ENCODE assay signal across 8 mouse cellular contexts in genomic region chr4:128811382-128812056, GRCm38 (mm10). TPM values are rescaled to one million over a fixed set of nuclear protein-coding genes. Genes with fewer than 3 reads are reported as not detected.
DNase-seq lines count a peak whose midpoint lies in the region; ATAC-seq and TF ChIP-seq lines count a peak whose summit lies in the region.

No protein-coding gene starts in this region.

- no peak overlapping the region for H3K27ac ChIP-seq in ES-E14 (ENCODE audit: insufficient read depth, low read depth, low read length, poor library complexity, severe bottlenecking)
- H3K27ac ChIP-seq in forebrain, embryonic 12.5 days: no peak overlapping the region
- peak overlapping the region; percentile 30; the same call in 1 of the 2 replicates for H3K27ac ChIP-seq in heart, postnatal 0 days (ENCODE audit: low read depth)
- peak overlapping the region; percentile 17 for H3K27ac ChIP-seq in liver, embryonic 14.5 days
- H3K27ac ChIP-seq in stomach, postnatal 0 days (replicated peaks): 0 out of 2 replicates have a peak overlapping the region, but pooled peaks have one; percentile 36

- peak overlapping the region; percentile 69 for H3K9ac ChIP-seq in ES-E14 (ENCODE audit: insufficient read depth, low read depth, low read length, poor library complexity, severe bottlenecking)
- peak overlapping the region; percentile 66 for H3K9ac ChIP-seq in forebrain, embryonic 12.5 days
- peak overlapping the region; percentile 61 for H3K9ac ChIP-seq in heart, postnatal 0 days (replicated peaks; ENCODE audit: low read depth, low read length)
- peak overlapping the region; percentile 61 for H3K9ac ChIP-seq in liver, embryonic 14.5 days (replicated peaks)
- peak overlapping the region; percentile 62 for H3K9ac ChIP-seq in stomach, postnatal 0 days (ENCODE audit: low read length)

- H3K36me3 ChIP-seq in ES-E14 (ENCODE audit: control insufficient read depth, insufficient read depth, low read length, poor library complexity, severe bottlenecking): no peaks in the 10 kb centered on the region
- no peaks in the 10 kb centered on the region for H3K36me3 ChIP-seq in forebrain, embryonic 12.5 days (replicated peaks)
- H3K36me3 ChIP-seq in heart, postnatal 0 days (replicated peaks; ENCODE audit: control insufficient read depth, insufficient read depth, low read length): no peaks in the 10 kb centered on the region
- no peaks in the 10 kb centered on the region for H3K36me3 ChIP-seq in liver, embryonic 14.5 days (replicated peaks; ENCODE audit: control insufficient read depth, insufficient read depth, low read depth)
- no peaks in the 10 kb centered on the region for H3K36me3 ChIP-seq in stomach, postnatal 0 days (ENCODE audit: control insufficient read depth, insufficient read depth, low read length)

- peak; percentile 74 for DNase-seq in ES-E14 (ENCODE audit: low read depth, low spot score)
- DNase-seq in c-Kit-positive CD71-positive TER-119-positive erythroid progenitor cells, embryonic 14.5 days (ENCODE audit: low spot score): peak; percentile 85
- peak; percentile 95 for DNase-seq in heart, postnatal 0 days (ENCODE audit: low spot score)
- peak; percentile 87 to 91 for DNase-seq in kidney, postnatal 36 days
- peak; percentile 77 to 84 (median 78) for DNase-seq in liver, embryonic 14.5 days (ENCODE audit: low read depth in 3 of 3, low spot score in 3 of 3)
- peak; percentile 70 for DNase-seq in neural tube, embryonic 10.5 days (ENCODE audit: extremely low spot score, low spot score)
- peak; percentile 84 for DNase-seq in stomach, postnatal 0 days (ENCODE audit: low spot score)

- no peaks in the 10 kb centered on the region for H3K27me3 ChIP-seq in forebrain, embryonic 12.5 days
- H3K27me3 ChIP-seq in heart, postnatal 0 days (ENCODE audit: control insufficient read depth, insufficient read depth, low read length): no peaks in the 10 kb centered on the region
- no peaks in the 10 kb centered on the region for H3K27me3 ChIP-seq in liver, embryonic 14.5 days (ENCODE audit: control insufficient read depth, insufficient read depth, low read length)
- no peaks in the 10 kb centered on the region for H3K27me3 ChIP-seq in stomach, postnatal 0 days (ENCODE audit: control insufficient read depth, insufficient read depth, low read length)

- no peak for TF ChIP-seq CTCF in heart, postnatal 0 days (IDR thresholded peaks at IDR 0.05; ENCODE audit: low read depth)
- TF ChIP-seq CTCF in liver, embryonic 14.5 days (IDR thresholded peaks at IDR 0.05; ENCODE audit: low read depth): peak; percentile 9; the same call in 1 of the 2 replicates
- TF ChIP-seq CTCF in stomach, postnatal 0 days (IDR thresholded peaks at IDR 0.05; ENCODE audit: low read depth): 0 out of 2 replicates have a peak, but pooled peaks have one; percentile 14

- 16% methylated on average over 16 of the region's 16 CpGs for WGBS in forebrain, embryonic 12.5 days
- WGBS in heart, postnatal 0 days: 14% methylated on average over 16 of the region's 16 CpGs
- WGBS in liver, embryonic 14.5 days (ENCODE audit: insufficient replicate concordance): 12% methylated on average over 16 of the region's 16 CpGs
- WGBS in stomach, postnatal 0 days: 11% methylated on average over 16 of the region's 16 CpGs

- H3K9me3 ChIP-seq in ES-E14 (ENCODE audit: control insufficient read depth, insufficient read depth, low read depth, low read length): no peaks in the 10 kb centered on the region
- no peaks in the 10 kb centered on the region for H3K9me3 ChIP-seq in forebrain, embryonic 12.5 days
- H3K9me3 ChIP-seq in heart, postnatal 0 days (replicated peaks; ENCODE audit: control insufficient read depth, low read length): no peaks in the 10 kb centered on the region
- no peaks in the 10 kb centered on the region for H3K9me3 ChIP-seq in liver, embryonic 14.5 days (ENCODE audit: control insufficient read depth, low read length)
- H3K9me3 ChIP-seq in stomach, postnatal 0 days (ENCODE audit: control insufficient read depth, low read length): no peaks in the 10 kb centered on the region

- in situ Hi-C loops in ES-E14 (cut with MboI; ENCODE audit: low sequenced_read_pairs in 2 of 2, unreplicated experiment in 2 of 2): no loop called here

- H3K4me3 ChIP-seq in ES-E14 (ENCODE audit: insufficient read depth in 1 of 2, low read depth in 1 of 2, low read length in 2 of 2, poor library complexity in 1 of 2, severe bottlenecking in 1 of 2): peak overlapping the region; percentile 63 to 64
- peak overlapping the region; percentile 46 for H3K4me3 ChIP-seq in forebrain, embryonic 12.5 days (replicated peaks)
- peak overlapping the region; percentile 58 for H3K4me3 ChIP-seq in heart, postnatal 0 days (ENCODE audit: low read depth, low read length)
- peak overlapping the region; percentile 64 to 80 for H3K4me3 ChIP-seq in liver, embryonic 14.5 days (ENCODE audit: insufficient read depth in 1 of 2, low read depth in 2 of 2, low read length in 2 of 2)
- H3K4me3 ChIP-seq in stomach, postnatal 0 days (ENCODE audit: low read depth, low read length): peak overlapping the region; percentile 41

- H3K4me1 ChIP-seq in ES-E14 (ENCODE audit: control insufficient read depth in 2 of 2, insufficient read depth in 2 of 2, low read length in 2 of 2, poor library complexity in 1 of 2): peaks cover 0 to 2% of the 10 kb centered on the region in 2 experiments; a peak in 1 of 4 replicates
- peaks cover 20% of the 10 kb centered on the region for H3K4me1 ChIP-seq in forebrain, embryonic 12.5 days
- H3K4me1 ChIP-seq in heart, postnatal 0 days (ENCODE audit: control insufficient read depth, insufficient read depth): peaks cover 6% of the 10 kb centered on the region; the same call in 1 of the 2 replicates
- H3K4me1 ChIP-seq in liver, embryonic 14.5 days (replicated peaks; ENCODE audit: control insufficient read depth in 2 of 2, insufficient read depth in 2 of 2, low read length in 1 of 2): peaks cover 11 to 35% of the 10 kb centered on the region in 2 experiments
- H3K4me1 ChIP-seq in stomach, postnatal 0 days (replicated peaks; ENCODE audit: control insufficient read depth, insufficient read depth): peaks cover 6% of the 10 kb centered on the region

- ATAC-seq in forebrain, embryonic 12.5 days (ENCODE audit: low FRiP score): peak; percentile 92
- ATAC-seq in heart, postnatal 0 days (ENCODE audit: insufficient read depth, low read depth): peak; percentile 91
- peak; percentile 79 for ATAC-seq in liver, embryonic 14.5 days (ENCODE audit: insufficient read depth)
- ATAC-seq in stomach, postnatal 0 days (ENCODE audit: low FRiP score, low TSS enrichment): peak; percentile 93

- H3K4me2 ChIP-seq in forebrain, embryonic 12.5 days: peak overlapping the region; percentile 66
- H3K4me2 ChIP-seq in heart, postnatal 0 days (ENCODE audit: low read depth, low read length): peak overlapping the region; percentile 73
- peak overlapping the region; percentile 77 for H3K4me2 ChIP-seq in liver, embryonic 14.5 days (ENCODE audit: low read depth)
- H3K4me2 ChIP-seq in stomach, postnatal 0 days (replicated peaks; ENCODE audit: low read depth): peak overlapping the region; percentile 60

- TF ChIP-seq EP300 in heart, postnatal 0 days (IDR thresholded peaks at IDR 0.05; ENCODE audit: low read depth): no peak
- TF ChIP-seq EP300 in liver, embryonic 14.5 days (IDR thresholded peaks at IDR 0.05; ENCODE audit: low read depth): no peak
- TF ChIP-seq EP300 in stomach, postnatal 0 days (optimal IDR thresholded peaks at IDR 0.05): no peak

TF ChIP-seq in ES-E14, 5 proteins besides CTCF, POLR2A, EP300 and RAD21:
- TF ChIP-seq CHD2 (IDR thresholded peaks at IDR 0.05; ENCODE audit: low read depth, low read length) (peak; percentile 82; the same call in 1 of the 2 replicates), ZC3H11A (IDR thresholded peaks at IDR 0.05; ENCODE audit: borderline replicate concordance, low read depth, low read length) (no peak), HCFC1 (IDR thresholded peaks at IDR 0.05; ENCODE audit: borderline replicate concordance, insufficient read depth, low read length) (peak; percentile 95), ZNF384 (IDR thresholded peaks at IDR 0.05; ENCODE audit: low read depth, low read length) (no peak), MAFK (IDR thresholded peaks at IDR 0.05; ENCODE audit: insufficient read depth, low read depth, low read length) (0 out of 2 replicates have a peak, but pooled peaks have one; percentile 30)
TF ChIP-seq in ES-E14: peak in this region for 3.

RNA-seq across cellular contexts. Expression of gene Zfp362, which starts 5.7 kb away (rescaled TPM):
- 1.5 and 1.9 TPM in 2 replicates for total RNA-seq in ES-E14 (2012; rRNA removed)
- 41.9 and 43.7 TPM in 2 replicates for polyA plus RNA-seq in forebrain, embryonic 12.5 days (2016; fragmentation: Nextera tagmentation; extraction: Ambion mirVana)
- total RNA-seq in heart, postnatal 0 days (2014; rRNA removed; ENCODE audit: low replicate concordance): 8.4 and 10.8 TPM in 2 replicates
- 10.3 and 11.6 TPM in 2 replicates for polyA plus RNA-seq in heart, postnatal 0 days (2015; fragmentation: Nextera tagmentation; extraction: Ambion mirVana)
- polyA plus RNA-seq in liver, embryonic 14.5 days (2012; rRNA removed): 7.6 and 8.2 TPM in 2 replicates
- 6.2 and 7.4 TPM in 2 replicates for polyA plus RNA-seq in liver, embryonic 14.5 days (2014; fragmentation: Nextera tagmentation; extraction: Ambion mirVana)
- 11.3 and 13.9 TPM in 2 replicates for polyA plus RNA-seq in stomach, postnatal 0 days (2015; fragmentation: Nextera tagmentation; extraction: Ambion mirVana)

RNA-seq across cellular contexts. Expression of gene A3galt2, which starts 56.4 kb away (rescaled TPM):
- 0.09 and 0.11 TPM in 2 replicates for total RNA-seq in ES-E14 (2012; rRNA removed)
- polyA plus RNA-seq in forebrain, embryonic 12.5 days (2016; fragmentation: Nextera tagmentation; extraction: Ambion mirVana): 0.38 and 0.57 TPM in 2 replicates
- total RNA-seq in heart, postnatal 0 days (2014; rRNA removed; ENCODE audit: low replicate concordance): not detected in 2 replicates
- 0.03 TPM in 1 of 2 replicates, not detected in the other for polyA plus RNA-seq in heart, postnatal 0 days (2015; fragmentation: Nextera tagmentation; extraction: Ambion mirVana)
- 0.06 and 0.09 TPM in 2 replicates for polyA plus RNA-seq in liver, embryonic 14.5 days (2012; rRNA removed)
- polyA plus RNA-seq in liver, embryonic 14.5 days (2014; fragmentation: Nextera tagmentation; extraction: Ambion mirVana): 0.04 TPM in 1 of 2 replicates, not detected in the other
- polyA plus RNA-seq in stomach, postnatal 0 days (2015; fragmentation: Nextera tagmentation; extraction: Ambion mirVana): 0.02 TPM in 1 of 2 replicates, not detected in the other

Comparison
In these comparisons a context has a peak if more than half of its experiments do, and no peak if none do; other contexts are left out.
1. H3K27ac ChIP-seq: peak in heart, postnatal 0 days (single experiment), liver, embryonic 14.5 days (single experiment) and stomach, postnatal 0 days (single experiment); none in ES-E14 (single experiment) and forebrain, embryonic 12.5 days (single experiment).
2. Peak in every context shown above with its lines, with median percentiles within 50 percentile points of each other: DNase-seq, H3K4me3 ChIP-seq, H3K9ac ChIP-seq, ATAC-seq and H3K4me2 ChIP-seq.